Mouse (Mus musculus): Measurements from ENCODE around the gene Srrm2.

Srrm2 gene

GRCm38 (mm10) chr17:23820731-23821130 lies 30.4 kb downstream of the Srrm2 start:
- H3K27me3 ChIP-seq (ENCODE audit: insufficient read depth, low read length) = no peaks in the 10 kb centered on the region
- peaks cover 88% of the 10 kb centered on the region for H3K9me3 ChIP-seq (ENCODE audit: low read length)
- TF ChIP-seq NANOG (IDR thresholded peaks at IDR 0.05; ENCODE audit: borderline replicate concordance, low read length) (no peak), CTCF (conservative IDR thresholded peaks at IDR 0.05; ENCODE audit: low read length) (no peak), POU5F1 (IDR thresholded peaks at IDR 0.05; ENCODE audit: borderline replicate concordance, low read length) (no peak)
- H3K4me1 ChIP-seq (replicated peaks; ENCODE audit: low read depth, low read length) = peaks cover 55% of the 10 kb centered on the region
- peaks cover 100% of the 10 kb centered on the region for H3K36me3 ChIP-seq (ENCODE audit: insufficient read depth, low read length)
- H3K4me3 ChIP-seq (replicated peaks; ENCODE audit: low read length) = peak overlapping the region; percentile 39; the same call in 1 of the 2 replicates

- Histone ChIP-seq H3K36me3 (ENCODE audit: insufficient read depth, low read length) (peaks cover 100% of the 10 kb centered on the region), H3K27me3 (ENCODE audit: insufficient read depth, low read length) (no peaks in the 10 kb centered on the region), H3K4me3 (replicated peaks; ENCODE audit: low read length) (peak overlapping the region; percentile 55), H3K9me3 (ENCODE audit: low read length) (peaks cover 74% of the 10 kb centered on the region), H3K4me1 (replicated peaks; ENCODE audit: low read depth, low read length) (peaks cover 68% of the 10 kb centered on the region)
- TF ChIP-seq NANOG (IDR thresholded peaks at IDR 0.05; ENCODE audit: borderline replicate concordance, low read length) = no peak
- no peak for TF ChIP-seq POU5F1 (IDR thresholded peaks at IDR 0.05; ENCODE audit: borderline replicate concordance, low read length)
- TF ChIP-seq CTCF (conservative IDR thresholded peaks at IDR 0.05; ENCODE audit: low read length) = no peak
These were observed 31.8 kb downstream of the Srrm2 start for GRCm38 (mm10) chr17:23822094-23822493.

- peak overlapping the region; percentile 55 for H3K4me3 ChIP-seq (replicated peaks; ENCODE audit: low read length)
- TF ChIP-seq CTCF (conservative IDR thresholded peaks at IDR 0.05; ENCODE audit: low read length) (no peak), POU5F1 (IDR thresholded peaks at IDR 0.05; ENCODE audit: borderline replicate concordance, low read length) (no peak), NANOG (IDR thresholded peaks at IDR 0.05; ENCODE audit: borderline replicate concordance, low read length) (no peak)
- H3K4me1 ChIP-seq (replicated peaks; ENCODE audit: low read depth, low read length) = peaks cover 74% of the 10 kb centered on the region
- H3K27me3 ChIP-seq (ENCODE audit: insufficient read depth, low read length) = no peaks in the 10 kb centered on the region
- H3K36me3 ChIP-seq (ENCODE audit: insufficient read depth, low read length) = peaks cover 97% of the 10 kb centered on the region
- peaks cover 65% of the 10 kb centered on the region for H3K9me3 ChIP-seq (ENCODE audit: low read length)
These were observed 32.7 kb downstream of the Srrm2 start for GRCm38 (mm10) chr17:23823018-23823417.

- Histone ChIP-seq H3K9me3 (ENCODE audit: low read length) (peaks cover 59% of the 10 kb centered on the region), H3K36me3 (ENCODE audit: insufficient read depth, low read length) (peaks cover 91% of the 10 kb centered on the region), H3K4me1 (replicated peaks; ENCODE audit: low read depth, low read length) (peaks cover 74% of the 10 kb centered on the region), H3K4me3 (replicated peaks; ENCODE audit: low read length) (peak overlapping the region; percentile 55), H3K27me3 (ENCODE audit: insufficient read depth, low read length) (no peaks in the 10 kb centered on the region)
- no peak for TF ChIP-seq CTCF (conservative IDR thresholded peaks at IDR 0.05; ENCODE audit: low read length)
- TF ChIP-seq POU5F1 (IDR thresholded peaks at IDR 0.05; ENCODE audit: borderline replicate concordance, low read length) = no peak
- TF ChIP-seq NANOG (IDR thresholded peaks at IDR 0.05; ENCODE audit: borderline replicate concordance, low read length) = no peak
These were observed 33.3 kb downstream of the Srrm2 start for GRCm38 (mm10) chr17:23823614-23824013.

- H3K27me3 ChIP-seq (ENCODE audit: insufficient read depth, low read length) = no peaks in the 10 kb centered on the region
- TF ChIP-seq CTCF (conservative IDR thresholded peaks at IDR 0.05; ENCODE audit: low read length) = no peak
- peaks cover 71% of the 10 kb centered on the region for H3K36me3 ChIP-seq (ENCODE audit: insufficient read depth, low read length)
- peak overlapping the region; percentile 7; the same call in 1 of the 2 replicates for H3K4me3 ChIP-seq (replicated peaks; ENCODE audit: low read length)
- H3K4me1 ChIP-seq (replicated peaks; ENCODE audit: low read depth, low read length) = peaks cover 80% of the 10 kb centered on the region
- H3K9me3 ChIP-seq (ENCODE audit: low read length) = peaks cover 39% of the 10 kb centered on the region
These were observed 35.3 kb downstream of the Srrm2 start for GRCm38 (mm10) chr17:23825591-23825990.

GRCm38 (mm10) chr17:23828271-23829001 lies 38.1 kb downstream of the Srrm2 start:
- H3K36me3 ChIP-seq (ENCODE audit: insufficient read depth, low read length) = peaks cover 43% of the 10 kb centered on the region
- no peaks in the 10 kb centered on the region for H3K27me3 ChIP-seq (ENCODE audit: insufficient read depth, low read length)
- H3K9me3 ChIP-seq (ENCODE audit: low read length) = peaks cover 11% of the 10 kb centered on the region; the same call in 1 of the 2 replicates
- TF ChIP-seq POU5F1 (IDR thresholded peaks at IDR 0.05; ENCODE audit: borderline replicate concordance, low read length) = no peak
- TF ChIP-seq NANOG (IDR thresholded peaks at IDR 0.05; ENCODE audit: borderline replicate concordance, low read length) = no peak
- no peak for TF ChIP-seq CTCF (conservative IDR thresholded peaks at IDR 0.05; ENCODE audit: low read length)
- H3K4me1 ChIP-seq (replicated peaks; ENCODE audit: low read depth, low read length) = peaks cover 51% of the 10 kb centered on the region
- peak overlapping the region; percentile 92 for H3K4me3 ChIP-seq (replicated peaks; ENCODE audit: low read length)

- TF ChIP-seq POU5F1 (IDR thresholded peaks at IDR 0.05; ENCODE audit: borderline replicate concordance, low read length) (no peak), CTCF (conservative IDR thresholded peaks at IDR 0.05; ENCODE audit: low read length) (peak; percentile 71)
- Histone ChIP-seq H3K9me3 (ENCODE audit: low read length) (peaks cover 4% of the 10 kb centered on the region; the same call in 1 of the 2 replicates), H3K4me3 (replicated peaks; ENCODE audit: low read length) (peak within 1 kb of the TSS; percentile 92), H3K27me3 (ENCODE audit: insufficient read depth, low read length) (peaks cover 5% of the 10 kb centered on the region), H3K36me3 (ENCODE audit: insufficient read depth, low read length) (peaks cover 36% of the 10 kb centered on the region), H3K4me1 (replicated peaks; ENCODE audit: low read depth, low read length) (peaks cover 49% of the 10 kb centered on the region)
These were observed 38.8 kb downstream of the Srrm2 start, which contains the start of gene Elob for GRCm38 (mm10) chr17:23829064-23829619. TSS of gene Elob (minus strand) at chr17:23829136.

GRCm38 (mm10) chr17:23831201-23831600 lies 40.9 kb downstream of the Srrm2 start:
- Histone ChIP-seq H3K4me3 (replicated peaks; ENCODE audit: low read length) (no peak overlapping the region), H3K4me1 (replicated peaks; ENCODE audit: low read depth, low read length) (peaks cover 51% of the 10 kb centered on the region), H3K27me3 (ENCODE audit: insufficient read depth, low read length) (peaks cover 13% of the 10 kb centered on the region), H3K9me3 (ENCODE audit: low read length) (no peaks in the 10 kb centered on the region; the same call in 1 of the 2 replicates), H3K36me3 (ENCODE audit: insufficient read depth, low read length) (peaks cover 15% of the 10 kb centered on the region)
- TF ChIP-seq POU5F1 (IDR thresholded peaks at IDR 0.05; ENCODE audit: borderline replicate concordance, low read length) (no peak), CTCF (conservative IDR thresholded peaks at IDR 0.05; ENCODE audit: low read length) (no peak), NANOG (IDR thresholded peaks at IDR 0.05; ENCODE audit: borderline replicate concordance, low read length) (no peak)
